Mouse (Mus musculus) kidney, adult 2 months (tissue): ENCODE measurements around the gene Palm.

Source experiments
- CTCF ChIP-seq: fragments of 200-500 bp; conservative IDR thresholded peaks from 2 replicates; pipeline ENCODE4 v1.5.1; 2011; ENCODE audit warnings: low read depth, mild to moderate bottlenecking, control low read depth, low read length, moderate library complexity, mixed read lengths; ENCODE audit not compliant: insufficient read depth, insufficient read length
- POLR2A ChIP-seq: fragments of 200-500 bp; IDR thresholded peaks from one replicate; pipeline ENCODE4 v1.6.1; 2011; ENCODE audit warnings: low read depth, low read length, control low read depth

GRCm38 (mm10) chr10:79856704-79857451 lies 63.5 kb downstream of the Palm start:
- no peak for TF ChIP-seq POLR2A
- no peak for TF ChIP-seq CTCF
